In genomic region chr11:74409757-74410174, GRCm38 (mm10) we compare ENCODE assay signal across 8 mouse cellular contexts. TPM values are rescaled to one million over a fixed set of nuclear protein-coding genes. Genes with fewer than 3 reads are reported as not detected.
DNase-seq lines count a peak whose midpoint lies in the region; ATAC-seq lines count a peak whose summit lies in the region.

No protein-coding gene starts in this region.

- no peak for DNase-seq in midbrain, embryonic 10.5 days (ENCODE audit: low spot score)
- no peak for DNase-seq in midbrain, embryonic 11.5 days (ENCODE audit: low spot score, missing footprints)
- no peak for DNase-seq in embryonic facial prominence, embryonic 10.5 days (ENCODE audit: low spot score)
- DNase-seq in testis, postnatal 10 days (ENCODE audit: low spot score) = peak; percentile 55

- no peak for ATAC-seq in midbrain, embryonic 11.5 days (ENCODE audit: low FRiP score)
- ATAC-seq in heart, embryonic 12.5 days (ENCODE audit: insufficient number of reproducible peaks, low FRiP score) = peak; percentile 62
- ATAC-seq in kidney, embryonic 15.5 days (replicated peaks; ENCODE audit: low FRiP score) = 0 out of 2 replicates have a peak, but pooled peaks have one; percentile 16
- no peak for ATAC-seq in midbrain, embryonic 12.5 days (ENCODE audit: low FRiP score, low read depth)
- no peak for ATAC-seq in CD4-positive, CD25-positive, alpha-beta regulatory T cell, adult 4 months

- no peak overlapping the region for H3K4me3 ChIP-seq in midbrain, embryonic 10.5 days
- H3K4me3 ChIP-seq in midbrain, embryonic 11.5 days (ENCODE audit: low read depth, low read length) = no peak overlapping the region
- no peak overlapping the region for H3K4me3 ChIP-seq in embryonic facial prominence, embryonic 10.5 days
- H3K4me3 ChIP-seq in heart, embryonic 12.5 days = no peak overlapping the region
- no peak overlapping the region for H3K4me3 ChIP-seq in kidney, embryonic 15.5 days (replicated peaks)
- H3K4me3 ChIP-seq in midbrain, embryonic 12.5 days = no peak overlapping the region

- no peaks in the 10 kb centered on the region for H3K36me3 ChIP-seq in midbrain, embryonic 10.5 days
- H3K36me3 ChIP-seq in midbrain, embryonic 11.5 days (ENCODE audit: control insufficient read depth, insufficient read depth, low read length) = no peaks in the 10 kb centered on the region
- H3K36me3 ChIP-seq in embryonic facial prominence, embryonic 10.5 days (replicated peaks) = no peaks in the 10 kb centered on the region
- peaks cover 10% of the 10 kb centered on the region; the same call in 1 of the 2 replicates for H3K36me3 ChIP-seq in heart, embryonic 12.5 days
- H3K36me3 ChIP-seq in kidney, embryonic 15.5 days = no peaks in the 10 kb centered on the region
- no peaks in the 10 kb centered on the region for H3K36me3 ChIP-seq in midbrain, embryonic 12.5 days

- no peak overlapping the region for H3K9ac ChIP-seq in midbrain, embryonic 11.5 days (ENCODE audit: low read length)
- peak overlapping the region; percentile 21; the same call in 1 of the 2 replicates for H3K9ac ChIP-seq in heart, embryonic 12.5 days
- H3K9ac ChIP-seq in kidney, embryonic 15.5 days = no peak overlapping the region
- H3K9ac ChIP-seq in midbrain, embryonic 12.5 days (replicated peaks) = no peak overlapping the region

- H3K27me3 ChIP-seq in midbrain, embryonic 10.5 days (ENCODE audit: low read depth, poor library complexity, severe bottlenecking) = no peaks in the 10 kb centered on the region
- no peaks in the 10 kb centered on the region for H3K27me3 ChIP-seq in midbrain, embryonic 11.5 days (ENCODE audit: control insufficient read depth, insufficient read depth, low read length)
- no peaks in the 10 kb centered on the region for H3K27me3 ChIP-seq in embryonic facial prominence, embryonic 10.5 days (replicated peaks; ENCODE audit: low read depth, poor library complexity, severe bottlenecking)
- no peaks in the 10 kb centered on the region for H3K27me3 ChIP-seq in heart, embryonic 12.5 days (replicated peaks)
- H3K27me3 ChIP-seq in kidney, embryonic 15.5 days = no peaks in the 10 kb centered on the region
- H3K27me3 ChIP-seq in midbrain, embryonic 12.5 days = no peaks in the 10 kb centered on the region

- H3K4me1 ChIP-seq in midbrain, embryonic 10.5 days = peaks cover 27% of the 10 kb centered on the region
- no peaks in the 10 kb centered on the region for H3K4me1 ChIP-seq in midbrain, embryonic 11.5 days (ENCODE audit: control insufficient read depth, insufficient read depth, low read length)
- H3K4me1 ChIP-seq in embryonic facial prominence, embryonic 10.5 days = peaks cover 37% of the 10 kb centered on the region
- H3K4me1 ChIP-seq in heart, embryonic 12.5 days (replicated peaks) = peaks cover 52% of the 10 kb centered on the region
- peaks cover 40% of the 10 kb centered on the region for H3K4me1 ChIP-seq in kidney, embryonic 15.5 days
- H3K4me1 ChIP-seq in midbrain, embryonic 12.5 days = peaks cover 21% of the 10 kb centered on the region

- no peak overlapping the region for H3K4me2 ChIP-seq in midbrain, embryonic 11.5 days
- peak overlapping the region; percentile 28; the same call in 1 of the 2 replicates for H3K4me2 ChIP-seq in heart, embryonic 12.5 days
- H3K4me2 ChIP-seq in kidney, embryonic 15.5 days = no peak overlapping the region
- H3K4me2 ChIP-seq in midbrain, embryonic 12.5 days (replicated peaks) = no peak overlapping the region

- peak overlapping the region; percentile 46 for H3K27ac ChIP-seq in midbrain, embryonic 10.5 days (replicated peaks)
- H3K27ac ChIP-seq in midbrain, embryonic 11.5 days (ENCODE audit: low read depth, low read length) = no peak overlapping the region
- peak overlapping the region; percentile 51 for H3K27ac ChIP-seq in embryonic facial prominence, embryonic 10.5 days (replicated peaks)
- H3K27ac ChIP-seq in heart, embryonic 12.5 days (ENCODE audit: poor library complexity, severe bottlenecking) = peak overlapping the region; percentile 63
- peak overlapping the region; percentile 77 for H3K27ac ChIP-seq in kidney, embryonic 15.5 days
- H3K27ac ChIP-seq in midbrain, embryonic 12.5 days (replicated peaks) = peak overlapping the region; percentile 31; the same call in 1 of the 2 replicates

- no peaks in the 10 kb centered on the region for H3K9me3 ChIP-seq in midbrain, embryonic 10.5 days (replicated peaks)
- no peaks in the 10 kb centered on the region for H3K9me3 ChIP-seq in midbrain, embryonic 11.5 days (ENCODE audit: control insufficient read depth, low read length)
- H3K9me3 ChIP-seq in embryonic facial prominence, embryonic 10.5 days = no peaks in the 10 kb centered on the region
- no peaks in the 10 kb centered on the region for H3K9me3 ChIP-seq in heart, embryonic 12.5 days (replicated peaks)
- no peaks in the 10 kb centered on the region for H3K9me3 ChIP-seq in kidney, embryonic 15.5 days (replicated peaks)
- no peaks in the 10 kb centered on the region for H3K9me3 ChIP-seq in midbrain, embryonic 12.5 days

- WGBS in midbrain, embryonic 10.5 days = 72% methylated on average over 4 of the region's 4 CpGs
- WGBS in midbrain, embryonic 11.5 days = 69% methylated on average over 4 of the region's 4 CpGs
- 81% methylated on average over 4 of the region's 4 CpGs for WGBS in embryonic facial prominence, embryonic 10.5 days
- 36% methylated on average over 4 of the region's 4 CpGs for WGBS in heart, embryonic 12.5 days
- WGBS in kidney, embryonic 15.5 days = 62% methylated on average over 4 of the region's 4 CpGs
- 82% methylated on average over 4 of the region's 4 CpGs for WGBS in midbrain, embryonic 12.5 days

RNA-seq across cellular contexts. Expression of gene Olfr412, which starts 47.9 kb away (rescaled TPM):
- not detected in 2 replicates for polyA plus RNA-seq in midbrain, embryonic 10.5 days (2016; fragmentation: Nextera tagmentation; extraction: Ambion mirVana)
- polyA plus RNA-seq in midbrain, embryonic 11.5 days (2014; fragmentation: Nextera tagmentation; extraction: Ambion mirVana) = not detected in 2 replicates
- polyA plus RNA-seq in embryonic facial prominence, embryonic 10.5 days (2016; fragmentation: Nextera tagmentation; extraction: Ambion mirVana) = not detected in 2 replicates
- not detected in 2 replicates for polyA plus RNA-seq in heart, embryonic 12.5 days (2016; fragmentation: Nextera tagmentation; extraction: Ambion mirVana)
- not detected in 2 replicates for polyA plus RNA-seq in kidney, embryonic 15.5 days (2015; fragmentation: Nextera tagmentation; extraction: Ambion mirVana)
- not detected in 2 replicates for polyA plus RNA-seq in midbrain, embryonic 12.5 days (2016; fragmentation: Nextera tagmentation; extraction: Ambion mirVana)
- not detected for polyA plus RNA-seq in CD4-positive, CD25-positive, alpha-beta regulatory T cell, adult 4 months (2017; shearing (Covaris generic))

RNA-seq across cellular contexts. Expression of gene Olfr411, which starts 57.3 kb away (rescaled TPM):
- polyA plus RNA-seq in midbrain, embryonic 10.5 days (2016; fragmentation: Nextera tagmentation; extraction: Ambion mirVana) = not detected in 2 replicates
- polyA plus RNA-seq in midbrain, embryonic 11.5 days (2014; fragmentation: Nextera tagmentation; extraction: Ambion mirVana) = not detected in 2 replicates
- not detected in 2 replicates for polyA plus RNA-seq in embryonic facial prominence, embryonic 10.5 days (2016; fragmentation: Nextera tagmentation; extraction: Ambion mirVana)
- not detected in 2 replicates for polyA plus RNA-seq in heart, embryonic 12.5 days (2016; fragmentation: Nextera tagmentation; extraction: Ambion mirVana)
- polyA plus RNA-seq in kidney, embryonic 15.5 days (2015; fragmentation: Nextera tagmentation; extraction: Ambion mirVana) = not detected in 2 replicates
- polyA plus RNA-seq in midbrain, embryonic 12.5 days (2016; fragmentation: Nextera tagmentation; extraction: Ambion mirVana) = not detected in 2 replicates
- polyA plus RNA-seq in CD4-positive, CD25-positive, alpha-beta regulatory T cell, adult 4 months (2017; shearing (Covaris generic)) = not detected

Comparison
In these comparisons a context has a peak if more than half of its experiments do, and no peak if none do; other contexts are left out.
1. ATAC-seq: peak in heart, embryonic 12.5 days (single experiment) and kidney, embryonic 15.5 days (single experiment); none in midbrain, embryonic 11.5 days (single experiment), midbrain, embryonic 12.5 days (single experiment) and CD4-positive, CD25-positive, alpha-beta regulatory T cell, adult 4 months (single experiment).